Mouse (Mus musculus) MEL (cell line): ENCODE measurements at regions not wholly inside any gene's neighbourhood (a gene's known extent, or its start where the extent isn't known, plus 50 kb on each side); places are given as distances from the start of the nearest gene placed in this dataset.

ENCODE experiments used
- CHD2 ChIP-seq: IDR thresholded peaks from 2 replicates; pipeline ENCODE4 v1.6.1; 2011; ENCODE audit warnings: low read length, improper control_type of control experiment
- CTCF ChIP-seq, 3 experiments: IDR thresholded peaks in 2 of 3; conservative IDR thresholded peaks in 1 of 3; 2 replicates each; pipeline ENCODE4 v1.5.1; 2011 to 2012; ENCODE audit warnings: low read length in 3 of 3, low read depth in 2 of 3, mild to moderate bottlenecking in 2 of 3, improper control_type of control experiment in 1 of 3, inconsistent platforms in 1 of 3, mixed read lengths in 1 of 3, moderate library complexity in 1 of 3; ENCODE audit not compliant: control insufficient read depth in 1 of 3, insufficient read depth in 1 of 3, poor library complexity in 1 of 3, severe bottlenecking in 1 of 3
- E2F4 ChIP-seq: IDR thresholded peaks from 2 replicates; pipeline ENCODE4 v1.6.1; 2011; ENCODE audit warnings: low read depth, low read length, improper control_type of control experiment, borderline replicate concordance
- ETS1 ChIP-seq: IDR thresholded peaks from 2 replicates; pipeline ENCODE4 v1.6.1; 2012; ENCODE audit warnings: low read depth, mild to moderate bottlenecking, inconsistent platforms, low read length, improper control_type of control experiment, moderate library complexity
- KAT2A ChIP-seq: conservative IDR thresholded peaks from 2 replicates; pipeline ENCODE4 v1.6.1; 2012; ENCODE audit warnings: low read depth, low read length, improper control_type of control experiment, inconsistent platforms
- RAD21 ChIP-seq: IDR thresholded peaks from 2 replicates; pipeline ENCODE4 v1.6.1; 2011; ENCODE audit warnings: mild to moderate bottlenecking, low read depth, low read length, improper control_type of control experiment
- RCOR1 ChIP-seq: IDR thresholded peaks from 2 replicates; pipeline ENCODE4 v1.6.1; 2012; ENCODE audit warnings: low read depth, mild to moderate bottlenecking, inconsistent platforms, low read length, improper control_type of control experiment
- TCF12 ChIP-seq: IDR thresholded peaks from 2 replicates; pipeline ENCODE4 v1.6.1; 2014; ENCODE audit warnings: low read depth, mild to moderate bottlenecking, inconsistent platforms, low read length, improper control_type of control experiment, moderate library complexity

DNA sequence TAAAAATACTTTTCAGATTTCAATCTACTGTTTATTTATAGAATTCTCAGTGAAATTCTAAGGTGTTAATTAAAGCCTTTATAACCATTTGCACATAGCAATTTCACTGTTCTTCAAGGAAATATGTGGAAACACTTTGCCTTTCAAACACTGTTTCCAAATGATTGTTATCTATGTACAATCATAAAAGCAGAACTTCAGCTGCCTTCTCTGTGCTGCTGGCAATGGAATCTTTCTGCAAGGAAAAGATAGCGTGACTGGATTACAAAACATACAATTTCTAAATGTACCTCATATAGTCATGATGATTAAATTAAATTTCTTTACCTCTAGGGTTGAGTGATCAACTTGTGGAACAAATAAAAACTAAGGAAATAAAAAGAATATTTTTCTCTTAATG is 326.2 kb downstream of the Kctd12 start:
- TF ChIP-seq ETS1 (no peak), CTCF (IDR thresholded peaks at IDR 0.05 in 2 of 3, conservative IDR thresholded peaks at IDR 0.05 in 1 of 3; ENCODE audit: control insufficient read depth in 1 of 3, insufficient read depth in 1 of 3, low read depth in 2 of 3, low read length in 3 of 3, poor library complexity in 1 of 3, severe bottlenecking in 1 of 3) (no peak), CHD2 (no peak), RAD21 (no peak), E2F4 (no peak), RCOR1 (no peak), TCF12 (no peak), KAT2A (no peak)
